27 mouse cellular contexts compared by ENCODE assay signal in the genomic region with DNA sequence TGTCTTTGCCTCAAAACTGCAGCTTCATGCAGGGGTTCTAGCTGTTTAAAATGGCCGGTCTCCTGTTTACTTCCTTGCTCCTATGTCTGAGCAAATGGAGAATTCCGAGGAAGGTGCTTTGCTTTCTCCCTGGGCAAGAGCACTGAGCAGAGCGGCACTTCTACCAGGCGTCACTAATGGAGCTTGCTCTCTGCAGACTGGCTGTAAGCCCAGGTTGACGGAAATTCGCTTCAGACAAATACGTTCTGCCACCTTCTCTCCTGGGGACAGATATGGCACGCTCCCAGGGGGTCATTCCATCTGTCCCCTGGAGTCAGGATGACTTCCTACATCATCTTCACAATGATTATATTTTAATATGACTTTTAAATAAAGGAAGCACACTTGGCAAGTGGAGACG.
A peak's percentile ranks its signal among the peaks of the same experiment; 100 is the strongest.
DNase-seq lines count a peak whose midpoint lies in the region; ATAC-seq and TF ChIP-seq lines count a peak whose summit lies in the region.
"Had no signal": no experiment of that assay in that cellular context is flagged by ENCODE, and none has a peak within 500 bp of the region (broad histone marks: within the 10 kb centered on the region; RNA-seq: fewer than 3 reads in every experiment).

No protein-coding gene starts in this region.

- TF ChIP-seq CTCF in midbrain, postnatal 0 days (IDR thresholded peaks at IDR 0.05) = no peak

- no peak overlapping the region for H3K9ac ChIP-seq in midbrain, postnatal 0 days (replicated peaks; ENCODE audit: low read length, poor library complexity, severe bottlenecking)
- no peak overlapping the region for H3K9ac ChIP-seq in midbrain, embryonic 11.5 days (ENCODE audit: low read length)
- H3K9ac ChIP-seq: hindbrain, embryonic 14.5 days; kidney, embryonic 15.5 days; liver, embryonic 15.5 days; lung, embryonic 14.5 days; midbrain, embryonic 15.5 days had no signal

- ATAC-seq in midbrain, postnatal 0 days (ENCODE audit: low FRiP score) = no peak
- no peak for ATAC-seq in midbrain, embryonic 11.5 days (ENCODE audit: low FRiP score)
- ATAC-seq: forebrain, embryonic 16.5 days; inflammation-experienced regulatory T-cells, adult 6 months; midbrain, embryonic 15.5 days had no signal

- H3K4me2 ChIP-seq in midbrain, postnatal 0 days (ENCODE audit: low read depth, low read length, poor library complexity, severe bottlenecking) = no peak overlapping the region
- no peak overlapping the region for H3K4me2 ChIP-seq in midbrain, embryonic 11.5 days
- H3K4me2 ChIP-seq: heart, embryonic 11.5 days; hindbrain, embryonic 14.5 days; kidney, embryonic 15.5 days; liver, embryonic 15.5 days; lung, embryonic 14.5 days; midbrain, embryonic 15.5 days had no signal

- peak; percentile 57 for DNase-seq in midbrain, postnatal 0 days (ENCODE audit: low spot score)
- DNase-seq in midbrain, embryonic 11.5 days (ENCODE audit: low spot score, missing footprints) = no peak
- peak; percentile 51 for DNase-seq in cerebellum, adult 11-12 months
- peak; percentile 62 for DNase-seq in cerebellum, adult 9-11 months
- no peak for DNase-seq in adrenal gland, postnatal 4 days (ENCODE audit: low spot score in 2 of 2)
- no peak for DNase-seq in kidney, adult 18-20 months
- no peak for DNase-seq in thymus, postnatal 0 days (ENCODE audit: low spot score)
- DNase-seq: adrenal gland, adult 8-10 months; B cell, adult 2 months; heart, postnatal 36 days; kidney, adult 11 months; kidney, postnatal 36 days; lung, embryonic 14.5 days; lung, postnatal 14 days; right cerebral cortex, postnatal 25 days; thymus, adult 18-20 months; thymus, postnatal 4 days had no signal

- WGBS in midbrain, postnatal 0 days = 68% methylated on average over 9 of the region's 9 CpGs
- 80% methylated on average over 9 of the region's 9 CpGs for WGBS in midbrain, embryonic 11.5 days

- H3K4me1 ChIP-seq in midbrain, postnatal 0 days (ENCODE audit: insufficient read depth, low read length) = no peaks in the 10 kb centered on the region
- no peaks in the 10 kb centered on the region for H3K4me1 ChIP-seq in midbrain, embryonic 11.5 days (ENCODE audit: control insufficient read depth, insufficient read depth, low read length)
- H3K4me1 ChIP-seq: kidney, embryonic 15.5 days; liver, embryonic 15.5 days had no signal

- H3K36me3 ChIP-seq in midbrain, postnatal 0 days (ENCODE audit: insufficient read depth, low read length) = no peaks in the 10 kb centered on the region
- H3K36me3 ChIP-seq in midbrain, embryonic 11.5 days (ENCODE audit: control insufficient read depth, insufficient read depth, low read length) = no peaks in the 10 kb centered on the region
- H3K36me3 ChIP-seq: kidney, embryonic 15.5 days; liver, embryonic 15.5 days; midbrain, embryonic 15.5 days had no signal

- H3K4me3 ChIP-seq in midbrain, postnatal 0 days (ENCODE audit: low read depth, low read length) = no peak overlapping the region
- no peak overlapping the region for H3K4me3 ChIP-seq in midbrain, embryonic 11.5 days (ENCODE audit: low read depth, low read length)
- H3K4me3 ChIP-seq: erythroblast, embryonic 14.5 days; kidney, embryonic 15.5 days; layer of hippocampus, adult 2 months; liver, embryonic 15.5 days; midbrain, embryonic 15.5 days had no signal

- no peak overlapping the region for H3K27ac ChIP-seq in midbrain, postnatal 0 days (ENCODE audit: low read depth, low read length)
- no peak overlapping the region for H3K27ac ChIP-seq in midbrain, embryonic 11.5 days (ENCODE audit: low read depth, low read length)
- H3K27ac ChIP-seq: hindbrain, embryonic 14.5 days; kidney, embryonic 15.5 days; layer of hippocampus, adult 2 months; liver, embryonic 15.5 days; midbrain, embryonic 15.5 days; stomach, postnatal 0 days had no signal

- H3K27me3 ChIP-seq in midbrain, postnatal 0 days (ENCODE audit: insufficient read depth, low read length) = no peaks in the 10 kb centered on the region
- H3K27me3 ChIP-seq in midbrain, embryonic 11.5 days (ENCODE audit: control insufficient read depth, insufficient read depth, low read length) = no peaks in the 10 kb centered on the region
- H3K27me3 ChIP-seq: kidney, embryonic 15.5 days; liver, embryonic 15.5 days; midbrain, embryonic 15.5 days had no signal

- H3K9me3 ChIP-seq in midbrain, postnatal 0 days (ENCODE audit: low read length) = no peaks in the 10 kb centered on the region
- no peaks in the 10 kb centered on the region for H3K9me3 ChIP-seq in midbrain, embryonic 11.5 days (ENCODE audit: control insufficient read depth, low read length)
- H3K9me3 ChIP-seq: kidney, embryonic 15.5 days; liver, embryonic 15.5 days; midbrain, embryonic 15.5 days had no signal

Comparison
In these comparisons a context has a peak if more than half of its experiments do, and no peak if none do; other contexts are left out.
1. DNase-seq: peak in midbrain, postnatal 0 days (single experiment), cerebellum, adult 11-12 months (single experiment) and cerebellum, adult 9-11 months (single experiment); none in midbrain, embryonic 11.5 days (single experiment), adrenal gland, postnatal 4 days (0 of 2), kidney, adult 18-20 months (single experiment) and thymus, postnatal 0 days (single experiment).